Mouse (Mus musculus) spleen, postnatal 10 days (tissue): ENCODE data around the gene Vwc2.
A peak's percentile ranks its signal among the peaks of the same experiment; 100 is the strongest.

ENCODE experiments used
- DNase-seq, 2 experiments: peaks; one replicate each; pipeline ENCODE4 v3.0.0; 2021 to 2022; ENCODE audit warnings: low spot score in 2 of 2

The Vwc2 gene

GRCm38 (mm10) chr11:11113576-11114233, at the start of gene Vwc2:
Gene Vwc2 (plus strand): TSS chr11:11114223.
- DNase-seq, result no peak

DNA sequence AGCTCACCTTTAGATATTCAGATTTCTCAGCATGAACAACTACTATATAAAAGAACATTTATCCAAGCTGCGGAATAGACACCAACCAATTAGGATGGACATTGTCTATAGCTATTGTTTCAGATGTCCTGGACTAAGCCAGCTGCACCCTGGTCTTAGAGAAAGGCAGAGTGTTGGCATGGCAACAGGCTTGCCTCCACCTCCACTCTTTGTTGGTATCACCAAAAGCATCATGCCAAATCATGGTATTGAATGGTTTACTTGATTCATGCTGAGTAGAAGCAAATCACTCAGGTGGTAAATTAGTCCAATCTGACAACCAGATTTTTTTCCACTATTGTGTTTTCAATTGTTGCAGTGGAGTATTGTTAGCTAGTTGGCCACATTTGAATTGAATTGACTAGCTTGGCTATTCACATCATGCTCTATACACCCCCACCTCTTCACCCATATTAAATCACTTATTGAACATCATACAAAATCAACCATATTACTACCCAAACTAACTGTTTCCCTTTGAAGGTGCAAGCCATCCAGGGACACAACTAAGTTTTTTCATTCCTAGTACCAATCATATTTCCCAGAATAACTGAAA, 25.8 kb upstream of the Vwc2 start:
- no peak for DNase-seq

DNA sequence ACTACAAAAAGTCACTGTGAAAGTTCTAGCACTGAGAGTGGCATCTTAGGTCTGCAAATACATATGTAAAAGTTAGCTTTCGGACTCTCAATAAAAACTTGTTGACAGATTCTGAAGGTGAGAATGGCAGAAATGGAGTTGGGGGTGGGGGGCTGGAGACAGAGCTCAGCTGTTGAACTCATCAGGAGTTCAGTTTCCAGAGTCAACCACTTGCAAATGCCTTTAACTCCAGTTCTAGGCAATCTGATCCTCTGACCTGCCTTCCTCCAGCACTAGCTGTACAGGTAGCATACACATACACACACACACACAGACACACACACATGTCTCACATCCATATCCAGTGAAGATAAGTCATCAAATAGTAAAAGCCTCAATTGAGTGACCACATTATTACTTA, 16.4 kb upstream of the Vwc2 start:
- DNase-seq, result no peak

DNA sequence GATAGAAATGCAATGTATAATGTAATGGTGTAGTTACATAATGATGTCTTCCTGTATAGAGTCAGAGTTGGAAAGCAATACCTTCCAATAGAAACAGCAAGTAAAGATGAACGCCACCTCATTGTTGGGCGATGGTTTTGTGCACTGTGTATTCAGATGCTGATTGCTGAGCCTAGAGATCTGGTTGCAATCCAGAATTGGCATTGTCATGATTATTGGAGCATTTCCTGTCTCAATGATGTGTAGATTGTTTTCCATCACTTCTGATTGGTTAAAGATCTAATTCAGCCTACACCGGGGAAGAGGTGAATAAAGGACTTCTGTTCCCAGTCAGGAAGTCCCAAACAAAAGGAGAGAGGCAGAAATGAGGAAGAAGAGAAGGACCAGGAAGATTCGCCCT, 15.7 kb upstream of the Vwc2 start:
- no peak for DNase-seq

DNA sequence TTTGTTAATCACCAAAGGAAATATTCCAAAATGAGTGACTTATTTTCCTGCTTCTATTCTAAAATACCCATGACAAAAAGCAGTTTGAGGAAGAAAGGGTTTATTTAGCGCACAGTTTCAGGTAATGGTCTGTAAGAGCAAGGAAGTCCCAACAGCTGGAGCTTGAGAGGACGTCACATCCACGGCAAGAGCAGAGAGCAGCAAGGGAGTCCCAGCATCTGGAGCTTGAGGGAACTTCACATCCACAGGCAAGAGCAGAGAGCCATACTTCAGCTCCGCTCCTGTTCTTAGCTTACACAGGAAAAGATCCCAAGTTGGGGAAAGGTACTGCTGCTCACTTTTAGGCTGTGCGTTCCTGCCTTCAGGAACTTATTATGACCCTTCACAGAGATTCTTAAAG, 15.0 kb upstream of the Vwc2 start:
- no peak for DNase-seq

GRCm38 (mm10) chr11:11102182-11102581, 11.8 kb upstream of the Vwc2 start:
- DNase-seq, result no peak

- no peak for DNase-seq
Measured at GRCm38 (mm10) chr11:11102620-11103019, 11.4 kb upstream of the Vwc2 start.

DNA sequence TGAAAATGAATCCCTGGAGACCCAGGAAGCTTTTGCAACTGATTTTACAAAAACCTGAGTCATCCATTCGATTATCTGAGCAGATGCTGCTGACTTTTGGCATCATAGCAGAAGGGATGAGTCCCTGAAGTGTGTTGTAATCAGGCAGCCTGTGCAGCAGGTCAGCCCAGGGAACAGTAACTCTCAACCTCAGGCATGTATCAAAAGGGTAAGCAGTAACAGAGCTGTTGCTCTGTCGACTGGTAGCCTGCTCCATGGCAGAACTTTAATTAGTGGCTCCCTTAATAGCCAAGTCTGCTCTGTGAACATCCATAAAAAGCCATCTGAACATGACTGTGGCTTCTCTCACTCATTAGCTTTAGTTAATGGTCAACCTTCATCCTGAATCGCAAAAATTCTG, 5.1 kb upstream of the Vwc2 start:
- DNase-seq, result no peak

GRCm38 (mm10) chr11:11114234-11115030, 409 bp downstream of the Vwc2 start:
- no peak for DNase-seq

DNA sequence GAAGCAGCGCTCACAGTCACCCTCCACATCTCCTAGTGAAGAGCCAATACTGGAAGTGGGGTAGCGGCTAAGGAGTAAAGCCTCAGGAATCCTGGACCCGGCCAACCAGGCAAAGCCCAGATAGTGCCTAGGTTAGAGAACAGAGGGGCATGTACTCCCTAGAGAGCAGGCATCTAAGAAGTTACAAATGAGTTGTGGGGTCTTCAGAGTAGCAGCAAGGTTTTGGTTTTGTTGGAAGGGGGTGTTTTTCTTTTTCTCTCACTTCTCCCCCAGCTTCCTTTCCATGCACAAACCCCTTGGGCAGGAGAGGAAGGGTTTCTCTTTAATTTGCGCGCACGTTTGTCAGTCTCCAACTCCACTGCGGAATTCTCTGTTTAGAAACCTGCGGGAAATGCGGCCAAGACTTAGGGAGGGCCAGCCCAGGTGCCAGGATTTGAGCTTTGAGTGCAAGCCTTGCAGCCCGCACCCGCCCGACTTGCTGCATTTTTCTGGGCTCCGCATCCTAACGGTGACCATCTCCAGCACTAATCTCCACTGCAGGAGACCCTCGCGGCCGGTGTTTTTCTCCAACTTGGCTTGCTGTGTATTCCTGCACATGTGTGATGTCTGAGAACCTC, 1.1 kb downstream of the Vwc2 start:
- no peak for DNase-seq

- peak in 1 of 2 experiments; percentile 13 for DNase-seq
Measured at GRCm38 (mm10) chr11:11115648-11116590, 1.9 kb downstream of the Vwc2 start.

GRCm38 (mm10) chr11:11116736-11117135, 2.7 kb downstream of the Vwc2 start:
- DNase-seq, result no peak

GRCm38 (mm10) chr11:11122866-11123265, 8.8 kb downstream of the Vwc2 start:
- no peak for DNase-seq

GRCm38 (mm10) chr11:11131414-11132077, 17.5 kb downstream of the Vwc2 start:
- no peak for DNase-seq

DNA sequence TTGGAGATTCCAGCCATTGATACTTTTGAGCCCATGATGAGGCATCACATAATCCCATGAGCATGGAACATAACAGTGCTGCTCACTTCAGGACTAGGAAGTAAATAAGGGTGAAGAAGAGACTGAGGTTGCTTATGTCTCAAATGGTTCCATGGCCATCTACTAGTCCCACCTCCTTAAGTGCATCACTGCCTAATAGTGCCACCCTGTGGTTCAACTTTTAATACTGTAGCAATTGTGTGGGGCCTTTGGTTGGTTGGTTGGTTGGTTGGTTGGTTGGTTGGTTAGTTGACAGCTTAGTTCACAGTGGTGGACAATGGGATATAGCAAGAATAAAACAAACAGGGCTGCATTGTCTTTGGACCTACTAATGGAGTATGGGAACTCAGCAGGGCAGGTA, 26.6 kb downstream of the Vwc2 start:
- no peak for DNase-seq

DNA sequence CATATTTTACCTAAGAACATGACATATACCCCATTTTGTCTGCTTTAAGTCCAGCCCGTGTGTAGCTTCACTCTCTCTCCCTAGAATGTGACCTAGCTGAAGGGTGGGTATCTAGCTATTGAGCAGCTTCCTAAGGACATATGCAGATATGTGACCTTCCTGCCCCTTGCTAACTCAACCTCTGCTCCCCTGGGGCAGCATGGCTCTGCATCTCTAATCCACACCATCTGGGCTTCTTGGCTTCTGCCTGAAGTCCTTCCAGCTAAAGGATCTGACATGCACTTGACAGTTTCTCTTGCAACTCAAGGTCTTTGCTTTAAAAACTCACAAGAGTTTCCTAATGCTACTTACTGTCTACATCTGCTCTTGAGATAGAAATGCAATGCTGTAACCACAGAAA, 38.7 kb downstream of the Vwc2 start:
- no peak for DNase-seq

DNA sequence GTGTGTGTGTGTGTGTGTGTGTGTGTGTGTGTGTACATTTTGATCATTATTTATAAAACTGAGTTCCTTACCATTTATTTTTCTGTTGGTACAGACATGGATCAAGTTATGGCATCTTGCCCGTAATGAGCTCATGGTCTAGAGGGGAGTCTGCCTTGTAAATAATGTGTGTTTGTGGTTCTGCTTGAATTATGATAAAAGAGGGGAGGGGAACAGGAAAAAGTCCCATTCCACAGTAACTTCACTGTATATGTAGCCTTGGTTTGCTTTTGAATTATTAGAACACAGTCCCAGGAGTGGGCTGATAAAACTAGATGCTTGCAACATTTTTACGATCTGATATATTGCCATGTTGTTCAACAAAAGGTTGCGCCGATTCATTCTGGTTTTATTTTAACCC, 57.4 kb downstream of the Vwc2 start:
- DNase-seq, result no peak

GRCm38 (mm10) chr11:11175259-11175658, 61.2 kb downstream of the Vwc2 start:
- DNase-seq, result no peak

- DNase-seq, result no peak
Measured at GRCm38 (mm10) chr11:11182705-11183104, 68.7 kb downstream of the Vwc2 start.

- DNase-seq, result no peak
Measured at GRCm38 (mm10) chr11:11223162-11223561, 109.1 kb downstream of the Vwc2 start.

GRCm38 (mm10) chr11:11239346-11239745, 125.3 kb downstream of the Vwc2 start:
- DNase-seq, result peak in 1 of 2 experiments; percentile 23
